In the genomic region with DNA sequence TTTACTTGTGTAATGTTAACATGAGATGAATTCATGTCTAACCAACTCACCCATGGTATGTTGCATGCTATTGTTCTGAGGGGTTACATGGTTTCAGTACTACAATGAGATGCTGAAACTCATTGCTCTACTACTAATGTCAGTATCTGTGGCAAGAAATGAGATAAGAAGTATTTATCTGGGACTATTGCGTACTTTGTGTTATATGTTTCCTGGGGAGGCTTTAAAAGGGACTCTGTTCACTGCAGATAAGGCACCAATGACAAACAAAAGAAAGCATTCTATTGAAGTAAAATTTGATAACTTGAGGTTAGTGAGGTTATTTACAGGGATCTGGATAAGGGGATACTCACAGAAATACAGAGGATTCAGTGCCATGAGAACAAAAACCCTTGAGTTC, we compare ENCODE assay signal across 21 mouse cellular contexts.
A peak's percentile ranks its signal among the peaks of the same experiment; 100 is the strongest.
DNase-seq lines count a peak whose midpoint lies in the region; ATAC-seq and TF ChIP-seq lines count a peak whose summit lies in the region.
"Had no signal": no experiment of that assay in that cellular context is flagged by ENCODE, and none has a peak within 500 bp of the region (broad histone marks: within the 10 kb centered on the region; RNA-seq: fewer than 3 reads in every experiment).

No protein-coding gene starts in this region.

- no peak for TF ChIP-seq CTCF in G1E (IDR thresholded peaks at IDR 0.05; ENCODE audit: low read depth, low read length)

- no peaks in the 10 kb centered on the region for H3K36me3 ChIP-seq in G1E (replicated peaks)
- H3K36me3 ChIP-seq in liver, embryonic 13.5 days, result no peaks in the 10 kb centered on the region
- H3K36me3 ChIP-seq: embryonic facial prominence, embryonic 13.5 days; heart, embryonic 13.5 days; hindbrain, embryonic 12.5 days had no signal

- H3K27ac ChIP-seq in liver, embryonic 13.5 days, result no peak overlapping the region
- H3K27ac ChIP-seq: embryonic facial prominence, embryonic 13.5 days; forebrain, embryonic 13.5 days; gastrocnemius, adult 2 months; heart, embryonic 13.5 days; hindbrain, embryonic 12.5 days had no signal

- no peaks in the 10 kb centered on the region for H3K4me1 ChIP-seq in G1E (ENCODE audit: insufficient read depth, low read depth, low read length)
- no peaks in the 10 kb centered on the region for H3K4me1 ChIP-seq in liver, embryonic 13.5 days (replicated peaks)
- H3K4me1 ChIP-seq: embryonic facial prominence, embryonic 13.5 days; forebrain, embryonic 13.5 days; heart, embryonic 13.5 days; hindbrain, embryonic 12.5 days had no signal

- H3K9ac ChIP-seq in liver, embryonic 13.5 days, result no peak overlapping the region
- H3K9ac ChIP-seq: embryonic facial prominence, embryonic 13.5 days; forebrain, embryonic 13.5 days; forebrain, postnatal 0 days; heart, embryonic 13.5 days; hindbrain, embryonic 12.5 days had no signal

- peaks cover 9% of the 10 kb centered on the region for H3K9me3 ChIP-seq in G1E (replicated peaks)
- peaks cover 3% of the 10 kb centered on the region; the same call in 1 of the 2 replicates for H3K9me3 ChIP-seq in liver, embryonic 13.5 days (replicated peaks)

- H3K4me3 ChIP-seq in G1E (ENCODE audit: low read depth, low read length), result no peak overlapping the region
- H3K4me3 ChIP-seq in liver, embryonic 13.5 days (replicated peaks), result no peak overlapping the region
- H3K4me3 ChIP-seq: embryonic facial prominence, embryonic 13.5 days; forebrain, embryonic 13.5 days; gastrocnemius, adult 2 months; heart, embryonic 13.5 days; hindbrain, embryonic 12.5 days had no signal

- ATAC-seq in G1E (ENCODE audit: extremely low read depth, insufficient number of reproducible peaks, low FRiP score, poor library complexity, severe bottlenecking), result 0 out of 2 replicates have a peak, but pooled peaks have one; percentile 4
- peak; percentile 57; the same call in 1 of the 2 replicates for ATAC-seq in liver, embryonic 13.5 days (ENCODE audit: low read depth)
- ATAC-seq in megakaryocyte-erythroid progenitor cell, adult 5-6 weeks (replicated peaks; ENCODE audit: low FRiP score, low TSS enrichment, poor library complexity, severe bottlenecking), result peak; percentile 52
- ATAC-seq: forebrain, embryonic 13.5 days; forebrain, postnatal 0 days; hindbrain, embryonic 16.5 days; inflammation-experienced regulatory T-cells, adult 6 months had no signal

- 7% methylated on average over 1 of the region's 1 CpGs for WGBS in liver, embryonic 13.5 days (ENCODE audit: insufficient replicate concordance)

- no peaks in the 10 kb centered on the region for H3K27me3 ChIP-seq in G1E (ENCODE audit: insufficient read depth, low read length)
- no peaks in the 10 kb centered on the region for H3K27me3 ChIP-seq in liver, embryonic 13.5 days
- H3K27me3 ChIP-seq: embryonic facial prominence, embryonic 13.5 days; forebrain, embryonic 13.5 days; heart, embryonic 13.5 days; hindbrain, embryonic 12.5 days had no signal

- no peak for DNase-seq in G1E (ENCODE audit: low spot score)
- peak; percentile 38 for DNase-seq in MEL-GATA-1-ER (ENCODE audit: extremely low read depth, low read depth)
- no peak for DNase-seq in liver, embryonic 13.5 days
- no peak for DNase-seq in Muller cell, postnatal 12 days (ENCODE audit: inconsistent ontology term)
- no peak for DNase-seq in adrenal gland, postnatal 4 days (ENCODE audit: low spot score in 2 of 2)
- DNase-seq: adrenal gland, adult 2 months; adrenal gland, postnatal 25 days; cerebellum, adult 11-12 months; cerebellum, adult 9-10 months; cerebellum, postnatal 25 days; forebrain, postnatal 0 days; gastrocnemius, adult 2 months; gastrocnemius, postnatal 25 days; heart, postnatal 36 days had no signal

- H3K4me2 ChIP-seq in liver, embryonic 13.5 days, result no peak overlapping the region
- H3K4me2 ChIP-seq: embryonic facial prominence, embryonic 13.5 days; forebrain, embryonic 13.5 days; heart, embryonic 13.5 days; hindbrain, embryonic 12.5 days had no signal

Comparison
In these comparisons a context has a peak if more than half of its experiments do, and no peak if none do; other contexts are left out.
1. ATAC-seq: peak in every context shown above with its lines; median percentile 57 in liver, embryonic 13.5 days; 52 in megakaryocyte-erythroid progenitor cell, adult 5-6 weeks; 4 in G1E.